Mouse (Mus musculus) intestine, postnatal 0 days (tissue): ENCODE measurements around the gene Gm31371. TPM values are rescaled to one million over a fixed set of nuclear protein-coding genes. Genes with fewer than 3 reads are reported as not detected.
"Not testable (repeated sequence)": the region's sequence is repeated elsewhere in the genome, so short reads cannot be mapped to it uniquely, and the experiment has no call there.

ENCODE experiments used
- ATAC-seq: fragments of 200-750 bp; cut with Nextera tagmentation; 2 replicates; pipeline ENCODE4 v1.8.0; 2017; ENCODE audit warnings: mild to moderate bottlenecking, moderate TSS enrichment, moderate library complexity
- H3K27ac ChIP-seq: fragments of 300-500 bp; sonication (generic); 2 replicates; pipeline ENCODE4 v1.5.1; 2014; ENCODE audit warnings: mild to moderate bottlenecking, low read depth, low read length, moderate library complexity
- H3K27me3 ChIP-seq: fragments of 300-500 bp; sonication (generic); replicated peaks from 2 replicates; pipeline ENCODE4 v1.6.1; 2014; ENCODE audit warnings: low read length, mixed read lengths; ENCODE audit not compliant: control insufficient read depth, insufficient read depth
- H3K36me3 ChIP-seq: fragments of 300-500 bp; sonication (generic); 2 replicates; pipeline ENCODE4 v1.6.1; 2014; ENCODE audit warnings: mild to moderate bottlenecking, moderate library complexity; ENCODE audit not compliant: control insufficient read depth, insufficient read depth
- H3K4me1 ChIP-seq: fragments of 300-500 bp; sonication (generic); replicated peaks from 2 replicates; pipeline ENCODE4 v1.6.1; 2014; ENCODE audit warnings: antibody characterized with exemption, low read length, mixed read lengths; ENCODE audit not compliant: control insufficient read depth, insufficient read depth
- H3K4me2 ChIP-seq: fragments of 300-500 bp; sonication (generic); replicated peaks from 2 replicates; pipeline ENCODE4 v1.6.1; 2014; ENCODE audit warnings: low read depth, mild to moderate bottlenecking, moderate library complexity
- H3K4me3 ChIP-seq: fragments of 300-500 bp; sonication (generic); 2 replicates; pipeline ENCODE4 v1.5.1; 2014; ENCODE audit warnings: low read depth, low read length
- H3K9ac ChIP-seq: fragments of 300-500 bp; sonication (generic); 2 replicates; pipeline ENCODE4 v1.6.1; 2014; ENCODE audit warnings: mild to moderate bottlenecking, low read depth, low read length
- H3K9me3 ChIP-seq: fragments of 300-500 bp; sonication (generic); 2 replicates; pipeline ENCODE4 v1.6.1; 2016; ENCODE audit warnings: mixed run types; ENCODE audit not compliant: control insufficient read depth
- CTCF ChIP-seq: sonication (generic); IDR thresholded peaks from 2 replicates; pipeline ENCODE4 v1.5.1; 2016; ENCODE audit warnings: low read depth, mild to moderate bottlenecking, control low read depth, antibody characterized with exemption, moderate library complexity
- WGBS: fragments of 180-500 bp; shearing (Covaris S2); extraction: QIAGEN DNeasy Blood & Tissue Kit; methylation state at CpG from one replicate; pipeline ENCODE4 v1.1.7; 2014; 5-methylcytosine and 5-hydroxymethylcytosine counted together
- polyA plus RNA-seq: library from polyadenylated mRNA; unstranded; fragments of >200 nt; fragmentation: Nextera tagmentation; extraction: Ambion mirVana; gene quantifications from 2 replicates; pipeline ENCODE4 v1.2.1, GENCODE M21; 2015

The Gm31371 gene
- polyA plus RNA-seq, result not detected in 2 replicates

- 62% methylated on average over 2 of the region's 4 CpGs for WGBS
- H3K9ac ChIP-seq, H3K4me2 ChIP-seq, H3K9me3 ChIP-seq, H3K36me3 ChIP-seq, H3K4me3 ChIP-seq, ATAC-seq, H3K4me1 ChIP-seq, H3K27ac ChIP-seq, H3K27me3 ChIP-seq: not testable (repeated sequence)
These were observed at the start of gene Gm31371 for GRCm38 (mm10) chr8:19903092-19903491. Gm31371 (plus strand) TSS chr8:19903392.

DNA sequence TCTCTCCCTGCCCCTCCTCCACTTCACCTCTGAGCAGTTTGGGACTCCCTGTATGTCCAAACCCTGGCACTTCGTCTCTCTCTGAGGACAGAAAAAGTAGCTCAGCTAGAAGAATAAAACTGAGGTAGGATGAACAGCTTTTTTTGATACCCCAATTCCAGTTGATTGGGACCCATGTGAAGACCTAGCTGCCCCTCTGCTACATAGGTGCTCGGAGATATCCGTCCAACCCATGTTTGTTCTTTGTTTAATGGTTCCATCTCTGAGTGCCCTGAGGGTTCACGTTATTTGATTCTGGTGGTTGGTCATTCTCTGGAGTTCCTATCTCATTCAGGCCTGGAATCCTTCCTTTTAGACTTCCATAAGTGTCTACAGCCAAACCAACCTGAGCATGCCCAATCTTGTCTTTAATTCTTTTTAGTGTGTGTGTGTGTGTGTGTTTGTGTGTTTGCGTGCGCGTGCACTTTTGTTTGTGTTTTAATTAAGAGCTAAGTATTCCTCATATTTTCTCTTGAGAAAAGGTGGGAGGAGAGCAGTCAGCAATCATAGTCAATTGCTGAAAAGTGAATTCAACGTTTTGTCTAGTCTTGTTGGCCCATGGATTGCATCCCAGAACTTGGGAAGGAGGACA lies 3.3 kb downstream of the Gm31371 start:
- not testable (repeated sequence) for H3K36me3 ChIP-seq, H3K4me3 ChIP-seq, H3K9me3 ChIP-seq, H3K4me1 ChIP-seq, H3K27ac ChIP-seq, H3K9ac ChIP-seq, ATAC-seq, H3K4me2 ChIP-seq, H3K27me3 ChIP-seq
- WGBS, result 78% methylated on average over 7 of the region's 8 CpGs

DNA sequence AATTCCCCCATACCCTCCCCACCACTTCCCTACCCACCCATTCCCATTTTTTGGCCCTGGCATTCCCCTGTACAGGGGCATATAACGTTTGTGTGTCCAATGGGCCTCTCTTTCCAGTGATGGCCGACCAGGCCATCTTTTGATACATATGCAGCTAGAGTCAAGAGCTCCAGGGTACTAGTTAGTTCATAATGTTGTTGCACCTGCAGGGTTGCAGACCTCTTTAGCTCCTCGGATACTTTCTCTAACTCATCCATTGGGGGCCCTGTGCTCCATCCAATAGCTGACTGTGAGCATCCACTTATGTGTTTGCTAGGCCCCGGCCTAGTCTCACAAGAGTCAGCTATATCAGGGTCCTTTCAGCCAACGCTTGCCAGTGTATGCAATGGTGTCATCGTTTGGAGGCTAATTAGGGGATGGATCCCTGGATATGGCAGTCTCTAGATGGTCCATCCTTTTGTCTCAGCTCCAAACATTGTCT lies 5.7 kb downstream of the Gm31371 start:
- not testable (repeated sequence) for H3K9ac ChIP-seq, H3K36me3 ChIP-seq, H3K27me3 ChIP-seq, H3K4me1 ChIP-seq, H3K27ac ChIP-seq, H3K9me3 ChIP-seq, ATAC-seq, H3K4me2 ChIP-seq, H3K4me3 ChIP-seq
- WGBS, result 80% methylated on average over 4 of the region's 6 CpGs

GRCm38 (mm10) chr8:19919086-19919485 lies 15.9 kb downstream of the Gm31371 start:
- H3K9ac ChIP-seq, H3K4me2 ChIP-seq, H3K27ac ChIP-seq, H3K27me3 ChIP-seq, H3K36me3 ChIP-seq, H3K4me3 ChIP-seq, H3K4me1 ChIP-seq, H3K9me3 ChIP-seq, ATAC-seq: not testable (repeated sequence)
- WGBS, result 65% methylated on average over 2 of the region's 3 CpGs

DNA sequence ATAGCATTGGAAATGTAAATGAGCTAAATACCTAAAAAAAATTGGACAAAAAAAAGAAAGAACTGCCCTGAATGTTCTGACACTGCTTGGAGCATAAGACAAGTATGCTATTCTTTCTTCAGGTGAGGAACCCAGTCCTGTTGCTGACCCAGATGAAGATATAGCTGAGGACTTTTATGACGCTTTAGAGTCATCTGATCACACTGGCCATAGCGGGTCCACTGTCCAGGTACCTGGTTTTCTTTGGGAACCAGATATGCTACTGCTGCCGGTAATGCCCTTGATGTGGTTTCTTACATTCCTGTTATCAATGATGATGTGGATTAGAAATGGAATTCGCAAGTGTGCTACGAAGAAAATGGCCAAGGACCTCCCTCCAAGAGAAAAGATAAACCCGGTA lies 31.1 kb downstream of the Gm31371 start:
- not testable (repeated sequence) for H3K9ac ChIP-seq, H3K9me3 ChIP-seq, H3K27ac ChIP-seq, H3K27me3 ChIP-seq, H3K4me3 ChIP-seq, ATAC-seq, H3K4me1 ChIP-seq, H3K4me2 ChIP-seq, H3K36me3 ChIP-seq
- no CpG with 5 or more reads among the region's 6 CpGs for WGBS

DNA sequence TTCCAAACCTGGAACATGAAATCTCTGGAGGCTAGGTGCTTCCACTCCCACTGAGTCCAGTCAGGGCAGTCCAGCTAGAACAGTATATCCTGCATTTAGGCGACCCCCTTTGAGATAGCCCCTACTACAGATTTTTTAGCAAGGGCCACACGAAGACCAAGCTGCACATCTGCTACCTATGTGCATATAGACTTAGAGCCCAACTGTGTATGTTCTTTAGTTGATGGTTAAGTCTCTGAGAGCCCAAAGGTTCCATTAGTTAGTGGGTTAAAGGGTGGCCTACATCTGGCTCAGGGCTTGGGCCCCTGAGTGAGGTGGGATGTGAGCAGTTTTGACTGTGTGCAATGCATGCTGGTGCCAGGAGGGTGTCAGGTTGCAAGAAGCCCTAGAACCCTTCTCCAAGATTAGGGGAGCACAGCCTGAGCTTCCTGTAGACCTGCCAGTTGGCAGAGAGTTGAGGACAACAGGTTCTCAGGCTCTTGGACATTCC lies 32.4 kb downstream of the Gm31371 start:
- not testable (repeated sequence) for H3K4me3 ChIP-seq, H3K36me3 ChIP-seq, H3K4me2 ChIP-seq, H3K9me3 ChIP-seq, H3K27ac ChIP-seq, H3K4me1 ChIP-seq, H3K9ac ChIP-seq, H3K27me3 ChIP-seq, ATAC-seq
- WGBS, result 74% methylated on average over 1 of the region's 2 CpGs

- TF ChIP-seq CTCF, result no peak
- ATAC-seq, result no peak
- no peaks in the 10 kb centered on the region for H3K9me3 ChIP-seq
- no peak overlapping the region for H3K9ac ChIP-seq
- H3K4me3 ChIP-seq, result no peak overlapping the region
- H3K27me3 ChIP-seq, result no peaks in the 10 kb centered on the region
- no peaks in the 10 kb centered on the region for H3K4me1 ChIP-seq
- WGBS, result 78% methylated on average over 2 of the region's 2 CpGs
- H3K4me2 ChIP-seq, result no peak overlapping the region
- no peaks in the 10 kb centered on the region for H3K36me3 ChIP-seq
- H3K27ac ChIP-seq, result no peak overlapping the region
These were observed 57.7 kb downstream of the Gm31371 start for GRCm38 (mm10) chr8:19960935-19961334.

DNA sequence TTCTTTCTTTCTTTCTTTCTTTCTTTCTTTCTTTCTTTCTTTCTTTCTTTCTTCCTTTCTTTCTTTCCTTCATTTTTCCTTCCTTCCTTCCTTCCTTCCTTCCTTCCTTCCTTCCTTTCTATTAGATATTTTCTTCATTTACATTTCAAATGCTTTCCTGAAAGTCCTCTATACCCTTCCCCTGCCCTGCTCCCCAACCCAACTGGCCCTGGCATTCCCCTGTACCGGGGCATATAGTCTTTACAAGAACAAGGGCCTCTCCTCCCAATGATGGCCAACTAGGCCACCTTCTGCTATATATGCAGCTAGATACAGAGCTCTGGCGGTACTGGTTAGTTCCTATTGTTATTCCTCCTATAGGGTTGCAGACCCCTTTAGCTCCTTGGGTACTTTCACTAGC lies 60.6 kb downstream of the Gm31371 start:
- not testable (repeated sequence) for H3K4me1 ChIP-seq, ATAC-seq, H3K4me3 ChIP-seq, H3K9ac ChIP-seq, H3K27me3 ChIP-seq, H3K27ac ChIP-seq, H3K9me3 ChIP-seq, H3K36me3 ChIP-seq, H3K4me2 ChIP-seq
- 84% methylated on average over 2 of the region's 2 CpGs for whole genome bisulfite sequencing

GRCm38 (mm10) chr8:19968151-19968550 lies 65.0 kb downstream of the Gm31371 start:
- ATAC-seq, H3K27me3 ChIP-seq, H3K4me2 ChIP-seq, H3K4me3 ChIP-seq, H3K9ac ChIP-seq, H3K36me3 ChIP-seq, H3K27ac ChIP-seq, H3K9me3 ChIP-seq, H3K4me1 ChIP-seq: not testable (repeated sequence)
- 54% methylated on average over 2 of the region's 2 CpGs for WGBS
